Mouse (Mus musculus) frontal cortex, adult 2 months (tissue): ENCODE results near the gene Lamp1. TPM values are rescaled to one million over a fixed set of nuclear protein-coding genes. Genes with fewer than 3 reads are reported as not detected.

Experiments
- DNase-seq, 2 experiments: peaks; one replicate each; pipeline ENCODE4 v3.0.0; 2022; ENCODE audit warnings: low spot score in 1 of 2; ENCODE audit errors: extremely low spot score in 1 of 2
- polyA plus RNA-seq: library from polyadenylated mRNA; depleted of rRNA; stranded (reverse); fragments of >200 nt; gene quantifications from 2 replicates; pipeline ENCODE4 v1.2.3, GENCODE M21; 2012

Lamp1 gene
- polyA plus RNA-seq, 1 experiment: 397 TPM

- DNase-seq: no peak
Measured at GRCm38 (mm10) chr8:13199385-13200061, 40.6 kb downstream of the Lamp1 start.

- peak in 1 of 2 experiments; percentile 20 for DNase-seq
Measured at GRCm38 (mm10) chr8:13200301-13201012, 41.5 kb downstream of the Lamp1 start, which contains the start of gene Grtp1. TSS of gene Grtp1 (minus strand) at chr8:13200620.

GRCm38 (mm10) chr8:13201013-13201334 lies 42.0 kb downstream of the Lamp1 start:
- DNase-seq: no peak

GRCm38 (mm10) chr8:13202041-13202440 lies 43.1 kb downstream of the Lamp1 start:
- DNase-seq: no peak

GRCm38 (mm10) chr8:13202806-13203205 lies 43.8 kb downstream of the Lamp1 start:
- DNase-seq: no peak

- no peak for DNase-seq
Measured at GRCm38 (mm10) chr8:13203472-13203871, 44.5 kb downstream of the Lamp1 start.

- no peak for DNase-seq
Measured at GRCm38 (mm10) chr8:13204371-13205140, 45.6 kb downstream of the Lamp1 start.

- DNase-seq: no peak
Measured at GRCm38 (mm10) chr8:13205311-13205710, 46.4 kb downstream of the Lamp1 start.

GRCm38 (mm10) chr8:13206290-13206689 lies 47.3 kb downstream of the Lamp1 start:
- DNase-seq: no peak

- no peak for DNase-seq
Measured at GRCm38 (mm10) chr8:13208627-13209355, 49.8 kb downstream of the Lamp1 start.

GRCm38 (mm10) chr8:13209770-13210169 lies 50.8 kb downstream of the Lamp1 start:
- DNase-seq: no peak

GRCm38 (mm10) chr8:13213479-13214268 lies 54.7 kb downstream of the Lamp1 start:
- peak; percentile 70 to 94 for DNase-seq

- no peak for DNase-seq
Measured at GRCm38 (mm10) chr8:13216386-13216785, 57.4 kb downstream of the Lamp1 start.

GRCm38 (mm10) chr8:13217093-13217492 lies 58.1 kb downstream of the Lamp1 start:
- no peak for DNase-seq

GRCm38 (mm10) chr8:13217986-13218385 lies 59.0 kb downstream of the Lamp1 start:
- DNase-seq: no peak

GRCm38 (mm10) chr8:13218441-13218840 lies 59.5 kb downstream of the Lamp1 start:
- no peak for DNase-seq

- DNase-seq: no peak
Measured at GRCm38 (mm10) chr8:13224426-13224825, 65.5 kb downstream of the Lamp1 start.
